Mouse (Mus musculus): Measurements from ENCODE around the gene Olfr1248.
"Not testable (repeated sequence)": the region's sequence is repeated elsewhere in the genome, so short reads cannot be mapped to it uniquely, and the experiment has no call there.

Gene Olfr1248

GRCm38 (mm10) chr2:89618145-89618544 lies at the start of gene Olfr1248:
Gene Olfr1248 (minus strand): TSS chr2:89618245.
- not testable (repeated sequence) for DNase-seq (ENCODE audit: low read depth, low spot score)

GRCm38 (mm10) chr2:89661367-89661766 lies 43.3 kb upstream of the Olfr1248 start, which contains the start of gene Olfr1250:
Gene Olfr1250 (minus strand): TSS chr2:89661467.
- no peak for DNase-seq (ENCODE audit: low read depth, low spot score)

GRCm38 (mm10) chr2:89634883-89635282 lies 16.8 kb upstream of the Olfr1248 start, which contains the start of gene Olfr1249:
Gene Olfr1249 (minus strand): TSS chr2:89634983.
- DNase-seq (ENCODE audit: low read depth, low spot score), result no peak

- no peak for DNase-seq (ENCODE audit: low read depth, low spot score)
These were observed 4.0 kb downstream of the Olfr1248 start, which contains the start of gene Olfr1247 for GRCm38 (mm10) chr2:89614030-89614429. Gene Olfr1247 (minus strand): TSS chr2:89614130.

GRCm38 (mm10) chr2:89593057-89593456 lies 25.0 kb downstream of the Olfr1248 start, which contains the start of gene Olfr1246:
Gene Olfr1246 (minus strand): TSS chr2:89593157.
- DNase-seq (ENCODE audit: low read depth, low spot score), result no peak

GRCm38 (mm10) chr2:89578347-89578746 lies 39.7 kb downstream of the Olfr1248 start, which contains the start of gene Olfr1245:
Gene Olfr1245 (minus strand): TSS chr2:89578447.
- DNase-seq (ENCODE audit: low read depth, low spot score), result no peak

All from 3T3-L1 (cell line).